Mouse (Mus musculus): ENCODE data around the gene Gng12.

Gng12 gene

GRCm38 (mm10) chr6:66903720-66904119 lies 7.5 kb downstream of the Gng12 start:
- H3K27me3 ChIP-seq (ENCODE audit: control insufficient read depth, insufficient read depth, low read length, poor library complexity, severe bottlenecking): no peaks in the 10 kb centered on the region
- DNase-seq (ENCODE audit: low read depth, low spot score): no peak
- H3K36me3 ChIP-seq (ENCODE audit: control insufficient read depth, insufficient read depth, low read length, poor library complexity, severe bottlenecking): no peaks in the 10 kb centered on the region

- Histone ChIP-seq H3K27me3 (ENCODE audit: control insufficient read depth, insufficient read depth, low read length, poor library complexity, severe bottlenecking) (no peaks in the 10 kb centered on the region), H3K36me3 (ENCODE audit: control insufficient read depth, insufficient read depth, low read length, poor library complexity, severe bottlenecking) (no peaks in the 10 kb centered on the region)
- DNase-seq (ENCODE audit: low read depth, low spot score): no peak
Measured at GRCm38 (mm10) chr6:66906244-66906643, 10.0 kb downstream of the Gng12 start.

GRCm38 (mm10) chr6:66908327-66908973 lies 12.3 kb downstream of the Gng12 start:
- H3K36me3 ChIP-seq (ENCODE audit: control insufficient read depth, insufficient read depth, low read length, poor library complexity, severe bottlenecking): no peaks in the 10 kb centered on the region
- no peak for DNase-seq (ENCODE audit: low read depth, low spot score)
- no peaks in the 10 kb centered on the region for H3K27me3 ChIP-seq (ENCODE audit: control insufficient read depth, insufficient read depth, low read length, poor library complexity, severe bottlenecking)

- Histone ChIP-seq H3K27me3 (ENCODE audit: control insufficient read depth, insufficient read depth, low read length, poor library complexity, severe bottlenecking) (no peaks in the 10 kb centered on the region), H3K36me3 (ENCODE audit: control insufficient read depth, insufficient read depth, low read length, poor library complexity, severe bottlenecking) (no peaks in the 10 kb centered on the region)
- DNase-seq (ENCODE audit: low read depth, low spot score): no peak
Measured at GRCm38 (mm10) chr6:66910493-66911435, 14.6 kb downstream of the Gng12 start.

- H3K27me3 ChIP-seq (ENCODE audit: control insufficient read depth, insufficient read depth, low read length, poor library complexity, severe bottlenecking): no peaks in the 10 kb centered on the region
- DNase-seq (ENCODE audit: low read depth, low spot score): no peak
- no peaks in the 10 kb centered on the region for H3K36me3 ChIP-seq (ENCODE audit: control insufficient read depth, insufficient read depth, low read length, poor library complexity, severe bottlenecking)
Measured at GRCm38 (mm10) chr6:66913355-66913754, 17.2 kb downstream of the Gng12 start.

GRCm38 (mm10) chr6:66915592-66915991 lies 19.4 kb downstream of the Gng12 start:
- Histone ChIP-seq H3K36me3 (ENCODE audit: control insufficient read depth, insufficient read depth, low read length, poor library complexity, severe bottlenecking) (no peaks in the 10 kb centered on the region), H3K27me3 (ENCODE audit: control insufficient read depth, insufficient read depth, low read length, poor library complexity, severe bottlenecking) (no peaks in the 10 kb centered on the region)
- DNase-seq (ENCODE audit: low read depth, low spot score): no peak

- Histone ChIP-seq H3K36me3 (ENCODE audit: control insufficient read depth, insufficient read depth, low read length, poor library complexity, severe bottlenecking) (no peaks in the 10 kb centered on the region), H3K27me3 (ENCODE audit: control insufficient read depth, insufficient read depth, low read length, poor library complexity, severe bottlenecking) (no peaks in the 10 kb centered on the region)
- DNase-seq (ENCODE audit: low read depth, low spot score): no peak
Measured at GRCm38 (mm10) chr6:66917032-66917431, 20.8 kb downstream of the Gng12 start.

- Histone ChIP-seq H3K27me3 (ENCODE audit: control insufficient read depth, insufficient read depth, low read length, poor library complexity, severe bottlenecking) (no peaks in the 10 kb centered on the region), H3K36me3 (ENCODE audit: control insufficient read depth, insufficient read depth, low read length, poor library complexity, severe bottlenecking) (no peaks in the 10 kb centered on the region)
- no peak for DNase-seq (ENCODE audit: low read depth, low spot score)
Measured at GRCm38 (mm10) chr6:66920786-66921185, 24.6 kb downstream of the Gng12 start.

- Histone ChIP-seq H3K27me3 (ENCODE audit: control insufficient read depth, insufficient read depth, low read length, poor library complexity, severe bottlenecking) (no peaks in the 10 kb centered on the region), H3K36me3 (ENCODE audit: control insufficient read depth, insufficient read depth, low read length, poor library complexity, severe bottlenecking) (no peaks in the 10 kb centered on the region)
- DNase-seq (ENCODE audit: low read depth, low spot score): no peak
Measured at GRCm38 (mm10) chr6:66921755-66922154, 25.6 kb downstream of the Gng12 start.

- Histone ChIP-seq H3K27me3 (ENCODE audit: control insufficient read depth, insufficient read depth, low read length, poor library complexity, severe bottlenecking) (no peaks in the 10 kb centered on the region), H3K36me3 (ENCODE audit: control insufficient read depth, insufficient read depth, low read length, poor library complexity, severe bottlenecking) (no peaks in the 10 kb centered on the region)
- no peak for DNase-seq (ENCODE audit: low read depth, low spot score)
Measured at GRCm38 (mm10) chr6:66922501-66922900, 26.3 kb downstream of the Gng12 start.

- Histone ChIP-seq H3K36me3 (ENCODE audit: control insufficient read depth, insufficient read depth, low read length, poor library complexity, severe bottlenecking) (no peaks in the 10 kb centered on the region), H3K27me3 (ENCODE audit: control insufficient read depth, insufficient read depth, low read length, poor library complexity, severe bottlenecking) (no peaks in the 10 kb centered on the region)
- no peak for DNase-seq (ENCODE audit: low read depth, low spot score)
Measured at GRCm38 (mm10) chr6:66923851-66924250, 27.7 kb downstream of the Gng12 start.

GRCm38 (mm10) chr6:66924315-66924965 lies 28.2 kb downstream of the Gng12 start:
- Histone ChIP-seq H3K27me3 (ENCODE audit: control insufficient read depth, insufficient read depth, low read length, poor library complexity, severe bottlenecking) (no peaks in the 10 kb centered on the region), H3K36me3 (ENCODE audit: control insufficient read depth, insufficient read depth, low read length, poor library complexity, severe bottlenecking) (no peaks in the 10 kb centered on the region)
- DNase-seq (ENCODE audit: low read depth, low spot score): no peak

GRCm38 (mm10) chr6:66926269-66926668 lies 30.1 kb downstream of the Gng12 start:
- no peak for DNase-seq (ENCODE audit: low read depth, low spot score)
- H3K27me3 ChIP-seq (ENCODE audit: control insufficient read depth, insufficient read depth, low read length, poor library complexity, severe bottlenecking): no peaks in the 10 kb centered on the region
- H3K36me3 ChIP-seq (ENCODE audit: control insufficient read depth, insufficient read depth, low read length, poor library complexity, severe bottlenecking): no peaks in the 10 kb centered on the region

- DNase-seq (ENCODE audit: low read depth, low spot score): no peak
- Histone ChIP-seq H3K27me3 (ENCODE audit: control insufficient read depth, insufficient read depth, low read length, poor library complexity, severe bottlenecking) (no peaks in the 10 kb centered on the region), H3K36me3 (ENCODE audit: control insufficient read depth, insufficient read depth, low read length, poor library complexity, severe bottlenecking) (no peaks in the 10 kb centered on the region)
Measured at GRCm38 (mm10) chr6:66928972-66929645, 32.9 kb downstream of the Gng12 start.
